Mouse (Mus musculus): ENCODE measurements at regions not wholly inside any gene's neighbourhood (a gene's known extent, or its start where the extent isn't known, plus 50 kb on each side); places are given as distances from the start of the nearest gene placed in this dataset.

- H3K36me3 ChIP-seq, result no peaks in the 10 kb centered on the region
- no peak for ATAC-seq
- no peak overlapping the region for H3K4me2 ChIP-seq (replicated peaks)
- H3K4me3 ChIP-seq (replicated peaks), result no peak overlapping the region
- H3K9me3 ChIP-seq, result no peaks in the 10 kb centered on the region
- H3K9ac ChIP-seq (replicated peaks), result no peak overlapping the region
- 82% methylated on average over 12 of the region's 12 CpGs for WGBS
- peaks cover 10% of the 10 kb centered on the region for H3K4me1 ChIP-seq (replicated peaks)
- no peaks in the 10 kb centered on the region for H3K27me3 ChIP-seq
- no peak overlapping the region for H3K27ac ChIP-seq
Observed at GRCm38 (mm10) chr4:33740982-33741381, 183.4 kb upstream of the Cnr1 start.

- Histone ChIP-seq H3K36me3 (no peaks in the 10 kb centered on the region), H3K9me3 (no peaks in the 10 kb centered on the region), H3K27me3 (no peaks in the 10 kb centered on the region), H3K9ac (replicated peaks) (no peak overlapping the region), H3K27ac (no peak overlapping the region), H3K4me2 (replicated peaks) (no peak overlapping the region), H3K4me3 (replicated peaks) (no peak overlapping the region), H3K4me1 (replicated peaks) (no peaks in the 10 kb centered on the region)
- no peak for ATAC-seq
- WGBS, result 87% methylated on average over 3 of the region's 3 CpGs
Observed at GRCm38 (mm10) chr4:33745180-33745579, 179.2 kb upstream of the Cnr1 start.

GRCm38 (mm10) chr4:33747316-33747895 is 177.0 kb upstream of the Cnr1 start:
- WGBS, result 87% methylated on average over 5 of the region's 5 CpGs
- no peak overlapping the region for H3K27ac ChIP-seq
- H3K4me3 ChIP-seq (replicated peaks), result no peak overlapping the region
- no peak overlapping the region for H3K9ac ChIP-seq (replicated peaks)
- H3K4me1 ChIP-seq (replicated peaks), result no peaks in the 10 kb centered on the region
- H3K36me3 ChIP-seq, result no peaks in the 10 kb centered on the region
- ATAC-seq, result no peak
- no peaks in the 10 kb centered on the region for H3K9me3 ChIP-seq
- no peaks in the 10 kb centered on the region for H3K27me3 ChIP-seq
- H3K4me2 ChIP-seq (replicated peaks), result no peak overlapping the region

- H3K27me3 ChIP-seq, result no peaks in the 10 kb centered on the region
- H3K9me3 ChIP-seq, result 0 out of 2 replicates have a peak, but pooled peaks cover 2% of the 10 kb centered on the region
- no peak overlapping the region for H3K4me3 ChIP-seq (replicated peaks)
- H3K4me2 ChIP-seq (replicated peaks), result no peak overlapping the region
- no peak overlapping the region for H3K9ac ChIP-seq (replicated peaks)
- H3K36me3 ChIP-seq, result no peaks in the 10 kb centered on the region
- H3K27ac ChIP-seq, result no peak overlapping the region
- no peaks in the 10 kb centered on the region for H3K4me1 ChIP-seq (replicated peaks)
- ATAC-seq, result no peak
- WGBS, result 16% methylated on average over 2 of the region's 2 CpGs
Observed at GRCm38 (mm10) chr4:33767721-33768120, 156.7 kb upstream of the Cnr1 start.

GRCm38 (mm10) chr4:33786027-33786426 is 138.4 kb upstream of the Cnr1 start:
- H3K36me3 ChIP-seq, result no peaks in the 10 kb centered on the region
- no peak overlapping the region for H3K4me3 ChIP-seq (replicated peaks)
- H3K4me2 ChIP-seq (replicated peaks), result no peak overlapping the region
- WGBS, result 93% methylated on average over 4 of the region's 4 CpGs
- no peaks in the 10 kb centered on the region for H3K27me3 ChIP-seq
- ATAC-seq, result no peak
- H3K9ac ChIP-seq (replicated peaks), result no peak overlapping the region
- no peaks in the 10 kb centered on the region for H3K9me3 ChIP-seq
- H3K4me1 ChIP-seq (replicated peaks), result no peaks in the 10 kb centered on the region
- H3K27ac ChIP-seq, result no peak overlapping the region

- no peak overlapping the region for H3K4me2 ChIP-seq (replicated peaks)
- no peak overlapping the region for H3K9ac ChIP-seq (replicated peaks)
- no peak overlapping the region for H3K4me3 ChIP-seq (replicated peaks)
- H3K9me3 ChIP-seq, result no peaks in the 10 kb centered on the region
- ATAC-seq, result no peak
- H3K36me3 ChIP-seq, result no peaks in the 10 kb centered on the region
- H3K4me1 ChIP-seq (replicated peaks), result no peaks in the 10 kb centered on the region
- H3K27ac ChIP-seq, result no peak overlapping the region
- WGBS, result 90% methylated on average over 4 of the region's 4 CpGs
- no peaks in the 10 kb centered on the region for H3K27me3 ChIP-seq
Observed at GRCm38 (mm10) chr4:33786958-33787357, 137.4 kb upstream of the Cnr1 start.

- Histone ChIP-seq H3K27ac (no peak overlapping the region), H3K4me1 (replicated peaks) (peaks cover 6% of the 10 kb centered on the region; the same call in 1 of the 2 replicates), H3K9ac (replicated peaks) (no peak overlapping the region), H3K9me3 (no peaks in the 10 kb centered on the region), H3K36me3 (no peaks in the 10 kb centered on the region), H3K27me3 (no peaks in the 10 kb centered on the region), H3K4me2 (replicated peaks) (no peak overlapping the region), H3K4me3 (replicated peaks) (no peak overlapping the region)
- 90% methylated on average over 8 of the region's 8 CpGs for WGBS
- no peak for ATAC-seq
Observed at GRCm38 (mm10) chr4:33793398-33793797, 131.0 kb upstream of the Cnr1 start.

- Histone ChIP-seq H3K9me3 (no peaks in the 10 kb centered on the region), H3K9ac (replicated peaks) (no peak overlapping the region), H3K27me3 (no peaks in the 10 kb centered on the region), H3K4me2 (replicated peaks) (no peak overlapping the region), H3K4me3 (replicated peaks) (no peak overlapping the region), H3K36me3 (no peaks in the 10 kb centered on the region), H3K4me1 (replicated peaks) (peaks cover 11% of the 10 kb centered on the region; the same call in 1 of the 2 replicates), H3K27ac (no peak overlapping the region)
- 95% methylated on average over 3 of the region's 3 CpGs for WGBS
- no peak for ATAC-seq
Observed at GRCm38 (mm10) chr4:33795461-33795860, 128.9 kb upstream of the Cnr1 start.

GRCm38 (mm10) chr4:33797964-33798363 is 126.4 kb upstream of the Cnr1 start:
- Histone ChIP-seq H3K4me1 (replicated peaks) (peaks cover 11% of the 10 kb centered on the region; the same call in 1 of the 2 replicates), H3K36me3 (no peaks in the 10 kb centered on the region), H3K4me3 (replicated peaks) (no peak overlapping the region), H3K4me2 (replicated peaks) (no peak overlapping the region), H3K27ac (peak overlapping the region; percentile 30), H3K9me3 (no peaks in the 10 kb centered on the region), H3K27me3 (no peaks in the 10 kb centered on the region), H3K9ac (replicated peaks) (no peak overlapping the region)
- 89% methylated on average over 4 of the region's 4 CpGs for WGBS
- no peak for ATAC-seq

GRCm38 (mm10) chr4:33798654-33799053 is 125.7 kb upstream of the Cnr1 start:
- peak; percentile 37; the same call in 1 of the 2 replicates for ATAC-seq
- Histone ChIP-seq H3K36me3 (no peaks in the 10 kb centered on the region), H3K4me2 (replicated peaks) (no peak overlapping the region), H3K9ac (replicated peaks) (no peak overlapping the region), H3K27ac (peak overlapping the region; percentile 30; the same call in 1 of the 2 replicates), H3K27me3 (no peaks in the 10 kb centered on the region), H3K9me3 (no peaks in the 10 kb centered on the region), H3K4me3 (replicated peaks) (no peak overlapping the region), H3K4me1 (replicated peaks) (peaks cover 11% of the 10 kb centered on the region; the same call in 1 of the 2 replicates)
- 71% methylated on average over 6 of the region's 6 CpGs for WGBS

GRCm38 (mm10) chr4:33799110-33799509 is 125.3 kb upstream of the Cnr1 start:
- Histone ChIP-seq H3K9me3 (no peaks in the 10 kb centered on the region), H3K4me1 (replicated peaks) (peaks cover 11% of the 10 kb centered on the region; the same call in 1 of the 2 replicates), H3K36me3 (no peaks in the 10 kb centered on the region), H3K9ac (replicated peaks) (no peak overlapping the region), H3K27me3 (no peaks in the 10 kb centered on the region), H3K4me3 (replicated peaks) (no peak overlapping the region), H3K4me2 (replicated peaks) (no peak overlapping the region), H3K27ac (no peak overlapping the region; the same call in 1 of the 2 replicates)
- peak; percentile 45; the same call in 1 of the 2 replicates for ATAC-seq
- WGBS, result 50% methylated on average over 6 of the region's 6 CpGs

- Histone ChIP-seq H3K9ac (replicated peaks) (no peak overlapping the region), H3K9me3 (no peaks in the 10 kb centered on the region), H3K4me2 (replicated peaks) (no peak overlapping the region), H3K4me3 (replicated peaks) (no peak overlapping the region), H3K27me3 (no peaks in the 10 kb centered on the region), H3K4me1 (replicated peaks) (peaks cover 11% of the 10 kb centered on the region; the same call in 1 of the 2 replicates), H3K27ac (no peak overlapping the region), H3K36me3 (no peaks in the 10 kb centered on the region)
- ATAC-seq, result no peak
- WGBS, result 74% methylated on average over 1 of the region's 1 CpGs
Observed at GRCm38 (mm10) chr4:33799831-33800230, 124.6 kb upstream of the Cnr1 start.

GRCm38 (mm10) chr4:33812338-33812737 is 112.1 kb upstream of the Cnr1 start:
- ATAC-seq, result no peak
- H3K27ac ChIP-seq, result no peak overlapping the region
- H3K4me3 ChIP-seq (replicated peaks), result no peak overlapping the region
- no peaks in the 10 kb centered on the region for H3K4me1 ChIP-seq (replicated peaks)
- no peaks in the 10 kb centered on the region for H3K27me3 ChIP-seq
- no peaks in the 10 kb centered on the region for H3K9me3 ChIP-seq
- H3K9ac ChIP-seq (replicated peaks), result no peak overlapping the region
- 82% methylated on average over 1 of the region's 1 CpGs for WGBS
- H3K36me3 ChIP-seq, result no peaks in the 10 kb centered on the region
- no peak overlapping the region for H3K4me2 ChIP-seq (replicated peaks)
